Mouse (Mus musculus): ENCODE data around the gene Stx5a. TPM values are rescaled to one million over a fixed set of nuclear protein-coding genes. Genes with fewer than 3 reads are reported as not detected.
A peak's percentile ranks its signal among the peaks of the same experiment; 100 is the strongest.
"Not testable (repeated sequence)": the region's sequence is repeated elsewhere in the genome, so short reads cannot be mapped to it uniquely, and the experiment has no call there.

Stx5a gene
- polyA plus RNA-seq, 1 experiment from 2014 or later = 94.9 TPM

GRCm38 (mm10) chr19:8722021-8722420 is 19.2 kb upstream of the Stx5a start:
- no peaks in the 10 kb centered on the region for H3K9me3 ChIP-seq (replicated peaks)
- no peak for DNase-seq (ENCODE audit: low spot score)
- 72% methylated on average over 4 of the region's 4 CpGs for WGBS
- peak overlapping the region; percentile 86 for H3K4me3 ChIP-seq
- H3K27ac ChIP-seq (replicated peaks) = peak overlapping the region; percentile 95; the same call in 1 of the 2 replicates
- peaks cover 30% of the 10 kb centered on the region for H3K4me1 ChIP-seq
- H3K36me3 ChIP-seq = peaks cover 30% of the 10 kb centered on the region
- H3K27me3 ChIP-seq (ENCODE audit: low read depth, poor library complexity, severe bottlenecking) = no peaks in the 10 kb centered on the region

DNA sequence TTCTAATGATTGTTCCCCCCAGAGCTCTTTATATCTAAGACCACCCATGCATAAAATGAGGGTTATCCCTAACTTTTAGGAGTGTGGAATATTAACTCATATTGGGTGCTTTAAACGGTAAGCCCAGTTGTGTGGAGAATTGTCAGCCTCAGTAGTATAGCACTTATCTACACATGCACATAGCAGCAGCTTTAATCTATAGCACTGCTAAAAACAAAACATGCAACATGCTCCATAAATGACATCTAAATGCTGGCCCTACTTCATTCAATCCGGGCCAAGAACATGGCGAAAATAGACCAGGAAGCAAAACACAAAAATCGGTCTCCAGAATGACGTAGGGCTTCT is 18.7 kb upstream of the Stx5a start:
- no peaks in the 10 kb centered on the region for H3K27me3 ChIP-seq (ENCODE audit: low read depth, poor library complexity, severe bottlenecking)
- H3K4me3 ChIP-seq = peak overlapping the region; percentile 86
- H3K4me1 ChIP-seq = peaks cover 30% of the 10 kb centered on the region
- peaks cover 31% of the 10 kb centered on the region for H3K36me3 ChIP-seq
- DNase-seq (ENCODE audit: low spot score) = no peak
- peak overlapping the region; percentile 95 for H3K27ac ChIP-seq (replicated peaks)
- no peaks in the 10 kb centered on the region for H3K9me3 ChIP-seq (replicated peaks)
- WGBS = 5% methylated on average over 5 of the region's 5 CpGs

DNA sequence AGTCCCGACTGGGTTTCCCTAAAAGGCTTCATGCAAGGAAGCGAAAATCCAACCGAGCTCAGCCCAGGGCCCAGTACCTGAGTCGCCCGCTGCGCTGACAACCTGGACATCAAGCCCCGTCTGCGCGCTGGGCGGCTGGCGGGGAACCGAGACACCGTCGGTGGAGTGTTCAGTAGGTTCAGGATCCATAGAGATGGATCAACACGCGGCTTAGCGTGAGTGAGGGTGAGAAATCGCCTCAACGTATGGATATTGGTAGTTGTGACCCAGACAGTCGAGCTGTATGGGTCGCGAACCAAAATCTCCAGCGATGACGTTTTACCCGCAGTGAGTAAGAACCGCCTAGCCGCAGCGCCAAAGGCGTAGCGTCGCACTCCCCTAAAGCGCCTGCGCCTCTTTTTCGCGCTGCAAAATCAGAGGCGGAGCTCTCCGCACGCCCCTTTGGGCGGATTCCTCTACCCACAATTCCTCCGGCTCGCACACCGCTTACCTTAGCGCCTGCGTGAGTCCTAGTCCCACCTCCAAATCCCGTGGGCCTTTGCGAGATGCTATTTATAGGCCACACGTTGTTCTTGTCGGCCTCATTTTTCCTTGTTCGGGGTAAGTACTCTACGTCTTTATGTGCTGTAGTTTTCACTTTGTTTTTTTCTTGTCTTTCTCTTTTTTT is 18.2 kb upstream of the Stx5a start, which contains the start of gene Slc3a2:
Slc3a2 (minus strand) TSS at position 463 of the 667 bp plus-strand sequence.
- under 1% methylated on average over 50 of the region's 50 CpGs for WGBS
- H3K4me1 ChIP-seq = peaks cover 30% of the 10 kb centered on the region
- peak within 1 kb of the TSS; percentile 95 for H3K27ac ChIP-seq (replicated peaks)
- no peaks in the 10 kb centered on the region for H3K27me3 ChIP-seq (ENCODE audit: low read depth, poor library complexity, severe bottlenecking)
- peak within 1 kb of the TSS; percentile 86 for H3K4me3 ChIP-seq
- no peaks in the 10 kb centered on the region for H3K9me3 ChIP-seq (replicated peaks)
- DNase-seq (ENCODE audit: low spot score) = peak; percentile 96
- H3K36me3 ChIP-seq = peaks cover 31% of the 10 kb centered on the region

- WGBS = under 1% methylated on average over 20 of the region's 20 CpGs
- DNase-seq (ENCODE audit: low spot score) = peak; percentile 30
- Histone ChIP-seq H3K36me3 (peaks cover 31% of the 10 kb centered on the region), H3K9me3 (replicated peaks) (no peaks in the 10 kb centered on the region), H3K27me3 (ENCODE audit: low read depth, poor library complexity, severe bottlenecking) (no peaks in the 10 kb centered on the region), H3K4me3 (peak overlapping the region; percentile 86), H3K27ac (replicated peaks) (peak overlapping the region; percentile 95), H3K4me1 (peaks cover 30% of the 10 kb centered on the region)
These were observed 17.5 kb upstream of the Stx5a start for GRCm38 (mm10) chr19:8723574-8724346.

- Histone ChIP-seq H3K9me3 (replicated peaks) (no peaks in the 10 kb centered on the region), H3K36me3 (peaks cover 31% of the 10 kb centered on the region), H3K4me1 (peaks cover 30% of the 10 kb centered on the region), H3K27ac (replicated peaks) (peak overlapping the region; percentile 95), H3K4me3 (peak overlapping the region; percentile 86), H3K27me3 (ENCODE audit: low read depth, poor library complexity, severe bottlenecking) (no peaks in the 10 kb centered on the region)
- no peak for DNase-seq (ENCODE audit: low spot score)
- WGBS = 3% methylated on average over 2 of the region's 2 CpGs
These were observed 16.8 kb upstream of the Stx5a start for GRCm38 (mm10) chr19:8724392-8724791.

DNA sequence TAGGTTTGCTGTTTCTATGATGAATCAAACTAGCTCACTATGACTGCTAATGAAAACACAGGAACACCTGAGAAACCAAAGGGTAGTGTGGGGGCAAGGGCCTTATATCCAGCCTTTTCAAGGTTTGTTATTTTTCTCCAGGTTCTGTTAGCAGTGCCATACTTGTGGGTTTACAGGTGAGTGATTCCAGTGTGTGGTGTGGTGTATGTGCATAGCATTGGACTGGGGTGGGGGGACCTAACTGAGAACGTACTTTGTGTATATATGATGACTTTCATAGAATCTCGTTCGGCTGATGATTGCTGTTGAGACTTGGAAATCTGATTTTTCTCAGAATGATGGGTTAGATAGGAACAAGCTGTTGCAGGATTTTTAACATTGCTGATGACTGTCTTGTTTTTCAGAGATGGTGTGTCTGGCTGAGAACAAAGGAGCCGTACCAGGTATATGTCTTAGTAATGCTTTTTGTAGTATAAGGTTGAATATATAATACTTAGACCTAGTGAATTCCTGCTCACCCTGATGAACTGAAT is 16.1 kb upstream of the Stx5a start:
- Histone ChIP-seq H3K36me3 (peaks cover 31% of the 10 kb centered on the region), H3K27me3 (ENCODE audit: low read depth, poor library complexity, severe bottlenecking) (no peaks in the 10 kb centered on the region), H3K27ac (replicated peaks) (peak overlapping the region; percentile 95; the same call in 1 of the 2 replicates), H3K4me1 (peaks cover 30% of the 10 kb centered on the region), H3K9me3 (replicated peaks) (no peaks in the 10 kb centered on the region), H3K4me3 (peak overlapping the region; percentile 86)
- DNase-seq (ENCODE audit: low spot score) = no peak
- 60% methylated on average over 4 of the region's 4 CpGs for WGBS

DNA sequence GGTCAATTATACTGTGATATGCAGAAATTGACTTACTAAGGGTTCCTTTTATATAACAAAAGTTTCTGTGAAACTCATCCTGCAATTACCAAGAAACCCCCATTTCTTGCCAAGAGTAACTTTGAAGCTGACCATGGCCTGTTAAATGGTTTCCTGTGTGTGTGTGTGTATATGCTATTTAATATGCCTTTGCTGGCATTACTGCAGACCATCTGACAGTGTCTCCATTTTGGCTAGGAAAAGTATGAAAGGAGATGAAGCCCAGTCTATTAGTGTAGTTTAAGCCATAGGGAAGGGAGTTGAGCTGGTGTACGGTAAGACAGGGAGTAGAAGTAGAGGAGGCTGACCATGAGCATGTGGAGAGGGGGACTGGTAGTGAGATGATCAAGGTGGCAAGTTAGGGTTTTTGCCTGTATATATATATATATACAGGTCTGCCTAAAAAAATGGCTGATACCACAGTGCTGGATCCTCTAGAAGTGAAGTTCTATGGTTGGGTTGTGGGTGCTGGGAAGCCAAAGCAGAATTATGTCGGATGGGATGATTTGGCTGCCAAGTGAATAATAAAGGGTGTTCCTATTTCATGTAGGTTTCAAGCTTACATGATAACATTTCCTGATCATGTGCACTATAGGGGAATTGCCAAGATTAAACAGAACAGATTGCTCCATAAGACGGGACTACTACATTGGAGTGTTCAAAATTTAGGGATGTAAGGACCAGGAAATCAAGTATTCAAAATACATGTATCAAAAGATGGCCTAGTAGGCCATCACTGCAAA is 14.4 kb upstream of the Stx5a start:
- H3K27me3 ChIP-seq (ENCODE audit: low read depth, poor library complexity, severe bottlenecking) = no peaks in the 10 kb centered on the region
- peak overlapping the region; percentile 86; the same call in 1 of the 2 replicates for H3K4me3 ChIP-seq
- WGBS = 18% methylated on average over 3 of the region's 3 CpGs
- DNase-seq (ENCODE audit: low spot score) = no peak
- peaks cover 31% of the 10 kb centered on the region for H3K36me3 ChIP-seq
- H3K9me3 ChIP-seq (replicated peaks) = no peaks in the 10 kb centered on the region
- no peak overlapping the region for H3K27ac ChIP-seq (replicated peaks)
- peaks cover 29% of the 10 kb centered on the region for H3K4me1 ChIP-seq

DNA sequence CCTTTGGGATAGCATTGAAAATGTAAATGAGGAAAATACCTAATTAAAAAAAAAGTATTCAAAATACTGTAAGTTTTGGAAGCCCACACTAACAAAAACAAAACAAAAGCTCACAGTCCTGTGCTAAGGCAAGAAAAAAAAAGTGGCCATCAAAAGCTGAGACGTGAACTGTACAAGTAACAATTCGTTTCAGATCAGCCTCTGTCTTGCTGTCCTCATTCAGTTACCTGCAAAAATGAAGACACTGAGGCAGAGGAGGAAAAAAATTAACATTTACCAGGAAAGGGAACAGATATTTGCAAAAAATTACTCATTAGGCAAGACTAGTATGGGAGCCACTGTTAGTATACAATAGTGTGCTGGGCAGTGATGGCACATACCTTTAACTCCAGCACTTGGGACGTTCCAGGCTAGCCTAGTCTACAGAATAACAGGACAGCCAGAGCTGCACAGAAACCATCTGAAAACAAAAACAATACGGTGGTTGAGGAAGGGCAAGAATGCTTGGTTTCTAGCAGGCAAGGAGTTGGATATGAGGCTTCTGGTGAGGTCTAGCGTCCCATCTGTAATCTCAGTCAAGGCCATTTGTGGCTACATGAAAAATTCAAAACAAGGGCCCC is 13.6 kb upstream of the Stx5a start:
- H3K9me3 ChIP-seq (replicated peaks) = no peaks in the 10 kb centered on the region
- DNase-seq (ENCODE audit: low spot score) = peak; percentile 29
- peaks cover 31% of the 10 kb centered on the region for H3K36me3 ChIP-seq
- H3K27ac ChIP-seq (replicated peaks) = no peak overlapping the region
- 30% methylated on average over 5 of the region's 5 CpGs for WGBS
- no peak overlapping the region for H3K4me3 ChIP-seq
- H3K27me3 ChIP-seq (ENCODE audit: low read depth, poor library complexity, severe bottlenecking) = no peaks in the 10 kb centered on the region
- peaks cover 21% of the 10 kb centered on the region for H3K4me1 ChIP-seq

- H3K9me3 ChIP-seq (replicated peaks); H3K27ac ChIP-seq (replicated peaks); H3K4me3 ChIP-seq; H3K27me3 ChIP-seq (ENCODE audit: low read depth, poor library complexity, severe bottlenecking); DNase-seq (ENCODE audit: low spot score): not testable (repeated sequence)
- Histone ChIP-seq H3K4me1 (peaks cover 21% of the 10 kb centered on the region), H3K36me3 (peaks cover 31% of the 10 kb centered on the region)
- 57% methylated on average over 3 of the region's 3 CpGs for WGBS
These were observed 12.7 kb upstream of the Stx5a start for GRCm38 (mm10) chr19:8728335-8729099.

DNA sequence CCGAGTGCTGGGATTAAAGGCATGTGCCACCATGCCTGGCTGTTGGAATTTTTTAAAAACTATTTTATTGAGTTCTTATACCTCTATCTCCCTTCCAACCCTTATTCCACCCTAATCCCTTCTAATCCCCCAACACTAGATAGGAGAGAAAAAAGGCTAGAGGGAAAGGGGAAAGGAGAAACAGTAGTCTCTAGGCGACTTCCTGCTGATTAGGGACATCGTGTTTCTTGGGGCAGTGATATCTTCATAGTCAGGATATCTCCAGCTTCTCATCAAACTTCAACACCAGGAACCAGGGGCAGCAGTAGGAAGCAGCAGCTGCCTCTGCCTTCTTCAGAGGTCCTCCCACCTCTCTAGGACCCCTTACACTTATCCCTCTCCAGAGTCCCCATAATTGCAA is 6.9 kb upstream of the Stx5a start:
- Histone ChIP-seq H3K4me1 (peaks cover 17% of the 10 kb centered on the region), H3K27ac (replicated peaks) (no peak overlapping the region), H3K9me3 (replicated peaks) (no peaks in the 10 kb centered on the region), H3K4me3 (no peak overlapping the region), H3K27me3 (ENCODE audit: low read depth, poor library complexity, severe bottlenecking) (no peaks in the 10 kb centered on the region), H3K36me3 (peaks cover 24% of the 10 kb centered on the region)
- 72% methylated on average over 3 of the region's 3 CpGs for WGBS
- DNase-seq (ENCODE audit: low spot score) = no peak

- Histone ChIP-seq H3K36me3 (peaks cover 37% of the 10 kb centered on the region), H3K27ac (replicated peaks) (peak within 1 kb of the TSS; percentile 83)
- under 1% methylated on average over 32 of the region's 32 CpGs for WGBS
These were observed 5.6 kb upstream of the Stx5a start, which contains the start of gene Wdr74 for GRCm38 (mm10) chr19:8735389-8736159. Wdr74 (plus strand) TSS chr19:8735827.

More at GRCm38 (mm10) chr19:8735389-8736159, 5.6 kb upstream of the Stx5a start, which contains the start of gene Wdr74:
- DNase-seq (ENCODE audit: low spot score) = peak; percentile 91
- H3K9me3 ChIP-seq (replicated peaks) = no peaks in the 10 kb centered on the region
- no peaks in the 10 kb centered on the region for H3K27me3 ChIP-seq (ENCODE audit: low read depth, poor library complexity, severe bottlenecking)
- peak within 1 kb of the TSS; percentile 87 for H3K4me3 ChIP-seq
- peaks cover 21% of the 10 kb centered on the region for H3K4me1 ChIP-seq
